Comparison of ENCODE assay signal across 8 mouse cellular contexts in the genomic region with DNA sequence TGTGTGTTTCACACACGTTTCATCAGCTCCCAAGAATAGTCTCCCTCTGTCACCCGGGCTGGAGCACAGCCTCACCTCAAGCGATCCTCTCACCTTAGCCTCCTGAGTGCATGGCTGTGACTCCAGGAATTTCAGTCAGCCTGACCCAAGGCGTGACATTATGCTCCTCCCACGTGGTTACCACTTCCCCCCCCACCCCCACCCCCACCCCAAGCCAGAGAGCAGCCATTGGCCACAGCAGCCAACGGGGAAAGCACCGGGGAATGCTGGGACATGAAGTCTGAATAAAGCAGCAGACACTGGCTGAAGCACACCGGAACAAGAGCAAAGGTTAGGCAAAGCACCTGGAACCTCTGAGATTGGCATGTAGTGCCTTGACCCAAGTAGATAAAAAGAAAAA. TPM values are rescaled to one million over a fixed set of nuclear protein-coding genes. Genes with fewer than 3 reads are reported as not detected.
DNase-seq lines count a peak whose midpoint lies in the region; ATAC-seq and TF ChIP-seq lines count a peak whose summit lies in the region.

No protein-coding gene starts in this region.

- H3K36me3 ChIP-seq in hindbrain, embryonic 11.5 days (ENCODE audit: control insufficient read depth, insufficient read depth, low read length): no peaks in the 10 kb centered on the region
- H3K36me3 ChIP-seq in limb, embryonic 14.5 days (ENCODE audit: control insufficient read depth, insufficient read depth, low read length): no peaks in the 10 kb centered on the region
- H3K36me3 ChIP-seq in neural tube, embryonic 12.5 days: no peaks in the 10 kb centered on the region

- H3K9me3 ChIP-seq in hindbrain, embryonic 11.5 days (ENCODE audit: control insufficient read depth, low read length): no peaks in the 10 kb centered on the region
- no peaks in the 10 kb centered on the region for H3K9me3 ChIP-seq in limb, embryonic 14.5 days (ENCODE audit: control insufficient read depth, low read length)
- no peaks in the 10 kb centered on the region for H3K9me3 ChIP-seq in neural tube, embryonic 12.5 days

- peak; percentile 73 for DNase-seq in ES-CJ7 (ENCODE audit: low read depth, low spot score)
- DNase-seq in embryo, embryonic 11 days: peak; percentile 65
- peak; percentile 32 for DNase-seq in hindbrain, embryonic 11.5 days (ENCODE audit: low spot score)
- DNase-seq in limb, embryonic 14.5 days (ENCODE audit: low spot score): no peak
- no peak for DNase-seq in thymus, postnatal 10 days (ENCODE audit: low spot score in 2 of 2)
- DNase-seq in gastrocnemius, adult 18-20 months (ENCODE audit: low spot score): no peak
- no peak for DNase-seq in frontal cortex, postnatal 10 days (ENCODE audit: low spot score in 2 of 2)

- no peak overlapping the region for H3K4me3 ChIP-seq in hindbrain, embryonic 11.5 days (ENCODE audit: low read depth, low read length)
- no peak overlapping the region for H3K4me3 ChIP-seq in limb, embryonic 14.5 days (replicated peaks; ENCODE audit: low read length)
- no peak overlapping the region for H3K4me3 ChIP-seq in neural tube, embryonic 12.5 days

- H3K4me2 ChIP-seq in hindbrain, embryonic 11.5 days (replicated peaks; ENCODE audit: low read depth, low read length): no peak overlapping the region
- peak overlapping the region; percentile 28; the same call in 1 of the 2 replicates for H3K4me2 ChIP-seq in limb, embryonic 14.5 days (replicated peaks; ENCODE audit: low read depth, low read length, severe bottlenecking)
- peak overlapping the region; percentile 27 for H3K4me2 ChIP-seq in neural tube, embryonic 12.5 days (replicated peaks)

- peak; percentile 38; the same call in 1 of the 2 replicates for ATAC-seq in hindbrain, embryonic 11.5 days (ENCODE audit: low FRiP score)
- ATAC-seq in limb, embryonic 14.5 days (ENCODE audit: low FRiP score, low read depth): peak; percentile 79
- ATAC-seq in neural tube, embryonic 12.5 days (ENCODE audit: low FRiP score, low read depth): 0 out of 2 replicates have a peak, but pooled peaks have one; percentile 13

- no peak for TF ChIP-seq POLR2A in limb, embryonic 14.5 days (IDR thresholded peaks at IDR 0.05; ENCODE audit: borderline replicate concordance, extremely low read depth, insufficient read depth, insufficient read length)

- H3K27me3 ChIP-seq in hindbrain, embryonic 11.5 days (ENCODE audit: control insufficient read depth, insufficient read depth, low read length): no peaks in the 10 kb centered on the region
- no peaks in the 10 kb centered on the region for H3K27me3 ChIP-seq in limb, embryonic 14.5 days (ENCODE audit: control insufficient read depth, insufficient read depth, low read length)
- H3K27me3 ChIP-seq in neural tube, embryonic 12.5 days (replicated peaks): no peaks in the 10 kb centered on the region

- no peak overlapping the region for H3K27ac ChIP-seq in hindbrain, embryonic 11.5 days (ENCODE audit: low read depth, low read length)
- H3K27ac ChIP-seq in limb, embryonic 14.5 days (replicated peaks; ENCODE audit: low read depth, low read length): no peak overlapping the region
- H3K27ac ChIP-seq in neural tube, embryonic 12.5 days: no peak overlapping the region

- H3K4me1 ChIP-seq in hindbrain, embryonic 11.5 days (replicated peaks; ENCODE audit: control insufficient read depth, insufficient read depth, low read length): no peaks in the 10 kb centered on the region
- H3K4me1 ChIP-seq in limb, embryonic 14.5 days (ENCODE audit: control insufficient read depth, insufficient read depth, low read length): no peaks in the 10 kb centered on the region; the same call in 1 of the 2 replicates
- no peaks in the 10 kb centered on the region for H3K4me1 ChIP-seq in neural tube, embryonic 12.5 days

- WGBS in hindbrain, embryonic 11.5 days: 41% methylated on average over 8 of the region's 8 CpGs
- 32% methylated on average over 8 of the region's 8 CpGs for WGBS in limb, embryonic 14.5 days
- WGBS in neural tube, embryonic 12.5 days: 40% methylated on average over 8 of the region's 8 CpGs

- no peak overlapping the region for H3K9ac ChIP-seq in hindbrain, embryonic 11.5 days (ENCODE audit: low read depth, low read length)
- H3K9ac ChIP-seq in limb, embryonic 14.5 days (ENCODE audit: low read depth, low read length, severe bottlenecking): no peak overlapping the region
- no peak overlapping the region for H3K9ac ChIP-seq in neural tube, embryonic 12.5 days

RNA-seq across cellular contexts. Expression of gene Klf17, which starts 21.5 kb away (rescaled TPM):
- not detected in 2 replicates for polyA plus RNA-seq in hindbrain, embryonic 11.5 days (2014; fragmentation: Nextera tagmentation; extraction: Ambion mirVana)
- polyA plus RNA-seq in limb, embryonic 14.5 days (2012; rRNA removed): not detected in 2 replicates
- not detected in 2 replicates for polyA plus RNA-seq in limb, embryonic 14.5 days (2014; fragmentation: Nextera tagmentation; extraction: Ambion mirVana)
- polyA plus RNA-seq in neural tube, embryonic 12.5 days (2016; fragmentation: Nextera tagmentation; extraction: Ambion mirVana): not detected in 2 replicates
- not detected for total RNA-seq in gastrocnemius, adult 18-20 months (2021)

RNA-seq across cellular contexts. Expression of gene Slc6a9, which starts 47.3 kb away (rescaled TPM):
- polyA plus RNA-seq in hindbrain, embryonic 11.5 days (2014; fragmentation: Nextera tagmentation; extraction: Ambion mirVana): 6.2 and 7.1 TPM in 2 replicates
- 30.1 and 46.7 TPM in 2 replicates for polyA plus RNA-seq in limb, embryonic 14.5 days (2012; rRNA removed)
- polyA plus RNA-seq in limb, embryonic 14.5 days (2014; fragmentation: Nextera tagmentation; extraction: Ambion mirVana): 9.7 and 12.2 TPM in 2 replicates
- 16.6 and 17.3 TPM in 2 replicates for polyA plus RNA-seq in neural tube, embryonic 12.5 days (2016; fragmentation: Nextera tagmentation; extraction: Ambion mirVana)
- 1 to 10 TPM; 5.7 to 6.0 TPM for total RNA-seq in gastrocnemius, adult 18-20 months (2021)

Comparison
In these comparisons a context has a peak if more than half of its experiments do, and no peak if none do; other contexts are left out.
1. DNase-seq: peak in ES-CJ7 (single experiment), embryo, embryonic 11 days (single experiment) and hindbrain, embryonic 11.5 days (single experiment); none in limb, embryonic 14.5 days (single experiment), thymus, postnatal 10 days (0 of 2), gastrocnemius, adult 18-20 months (single experiment) and frontal cortex, postnatal 10 days (0 of 2).
2. ATAC-seq: peak in every context shown above with its lines; median percentile 79 in limb, embryonic 14.5 days; 38 in hindbrain, embryonic 11.5 days; 13 in neural tube, embryonic 12.5 days.